Mouse (Mus musculus) adipocyte (in vitro differentiated cells): ENCODE measurements around the gene Foxs1.
A peak's percentile ranks its signal among the peaks of the same experiment; 100 is the strongest.

Experiments used
- DNase-seq: peaks from one replicate; pipeline ENCODE4 v3.0.0-alpha.2; 2016; ENCODE audit warnings: low spot score

Gene Foxs1

DNA sequence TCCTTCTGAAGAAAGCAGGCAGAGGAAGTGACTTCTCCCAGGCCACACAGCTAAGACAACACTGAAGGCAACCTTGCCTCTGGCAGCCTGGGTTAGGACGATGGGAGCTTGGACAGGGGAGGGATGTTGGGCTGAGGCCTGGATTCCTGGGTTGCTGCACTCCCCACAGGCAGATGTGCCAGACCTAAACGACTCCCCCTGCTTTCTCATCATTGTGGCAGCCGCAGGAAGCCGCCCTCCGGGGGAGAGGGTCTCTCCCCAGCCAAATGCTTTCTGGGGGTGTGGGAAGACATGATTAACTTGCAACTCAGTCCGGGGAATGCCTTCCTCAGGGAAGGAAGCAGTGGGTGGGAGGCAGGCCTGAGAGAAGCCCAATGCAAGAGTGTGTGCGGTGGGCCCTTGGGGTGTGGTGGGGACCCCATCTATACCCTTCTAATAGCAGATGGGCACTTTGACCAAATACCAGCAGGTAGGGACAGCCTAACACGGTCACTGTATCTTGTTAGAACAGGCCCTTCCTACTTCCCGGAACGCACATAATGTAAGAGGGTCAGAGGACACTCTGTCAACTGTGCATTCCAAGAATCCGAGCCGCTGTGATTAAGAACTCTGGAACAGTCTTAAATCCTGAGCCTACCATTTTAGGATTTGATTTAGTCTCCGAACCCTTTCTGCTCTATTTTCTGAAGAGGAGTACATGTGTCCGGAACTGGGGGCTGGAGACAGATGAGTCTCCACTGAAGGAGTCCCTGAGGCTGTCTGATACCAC is 4.6 kb downstream of the Foxs1 start:
- peak; percentile 81 for DNase-seq

DNA sequence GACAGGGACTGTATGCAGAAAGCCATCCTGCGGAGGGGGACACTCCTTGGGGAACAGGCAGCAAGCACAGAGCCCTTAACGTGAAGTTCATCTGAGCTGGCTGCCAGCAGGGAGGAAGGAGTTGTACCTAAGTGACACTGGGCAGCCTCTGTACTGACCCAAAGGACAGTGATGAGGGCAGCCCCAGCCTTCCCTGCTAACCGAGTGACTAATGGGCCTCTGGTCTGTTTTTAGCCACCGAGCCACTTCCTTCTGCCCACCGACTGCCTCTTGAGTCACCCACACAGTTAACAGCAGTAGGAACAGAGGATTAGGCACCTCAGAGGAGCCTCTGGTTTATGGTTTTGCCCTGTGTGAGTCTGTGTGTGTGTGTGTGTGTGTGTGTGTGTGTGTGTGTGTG is 5.6 kb downstream of the Foxs1 start:
- DNase-seq, result peak; percentile 61

DNA sequence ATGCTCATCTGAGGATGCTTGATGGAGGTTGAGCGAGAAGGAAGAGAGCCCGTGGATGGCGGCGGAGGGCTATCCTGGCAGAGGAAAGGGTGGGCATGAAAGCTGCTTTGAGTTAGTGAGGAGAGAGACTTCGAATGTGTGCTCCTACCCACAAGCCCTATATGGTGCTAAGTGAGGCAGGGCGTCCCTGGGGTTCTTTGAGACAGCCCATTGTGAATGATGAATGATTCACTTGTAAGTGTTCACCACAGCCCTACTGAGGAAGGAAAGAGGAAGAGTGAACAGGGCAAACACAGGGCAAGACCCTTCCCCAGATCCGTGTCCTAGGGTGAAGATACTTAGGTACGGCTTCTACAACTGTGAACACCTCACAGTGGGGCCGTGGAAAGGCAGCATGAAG is 6.1 kb downstream of the Foxs1 start:
- DNase-seq, result no peak

DNA sequence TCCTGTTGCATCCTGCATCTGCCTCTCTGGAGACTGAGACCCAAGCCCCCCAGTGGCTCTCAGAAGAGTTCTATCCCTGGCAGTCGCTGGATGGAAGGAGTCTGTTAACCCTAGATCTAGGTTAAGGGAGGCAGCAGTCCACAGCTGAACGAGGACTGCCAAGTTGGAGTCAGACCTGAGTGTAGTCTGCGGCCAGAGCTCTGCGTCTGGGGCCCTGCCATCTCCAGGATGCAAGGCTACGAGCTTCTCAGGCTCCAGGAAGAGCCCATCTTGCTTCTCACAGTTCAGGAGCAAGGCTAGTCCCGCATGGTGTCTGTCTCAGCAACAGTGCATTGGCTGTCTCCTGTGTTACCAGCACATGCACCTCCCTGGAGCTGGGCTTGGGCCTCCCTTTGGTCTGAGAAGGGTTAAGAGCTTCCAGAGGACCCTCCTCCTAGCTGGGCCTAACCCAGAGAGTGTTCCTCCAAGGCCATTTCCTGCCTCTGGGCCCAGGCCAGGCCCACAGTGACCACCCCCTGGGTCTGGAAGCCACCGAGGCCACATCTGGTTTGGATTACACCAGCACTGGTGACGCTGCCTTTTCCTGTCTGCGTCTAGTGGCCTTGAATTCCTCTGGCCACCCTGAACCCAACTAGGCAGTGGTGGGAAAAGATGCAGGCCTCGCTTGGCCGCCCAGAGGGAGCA is 7.7 kb downstream of the Foxs1 start:
- DNase-seq, result peak; percentile 90

DNA sequence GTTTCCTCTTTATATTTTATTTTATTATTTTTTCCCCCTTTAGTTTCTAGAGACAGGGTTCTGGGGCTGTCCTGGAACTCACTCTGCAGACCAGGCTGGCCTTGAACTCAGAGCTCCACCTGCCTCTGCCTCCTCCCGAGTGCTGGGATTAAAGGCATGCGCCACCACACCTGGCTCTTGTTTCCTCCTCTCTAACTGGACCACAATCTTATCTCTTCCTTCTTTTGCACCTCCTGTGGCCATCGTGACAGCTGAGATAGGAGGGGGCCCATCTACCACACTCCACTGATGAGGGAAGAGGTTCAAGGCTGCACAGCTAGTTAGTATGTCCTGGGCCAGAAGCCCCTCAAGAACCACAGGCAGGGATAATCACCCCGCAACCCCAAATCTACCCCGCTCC is 8.5 kb downstream of the Foxs1 start:
- no peak for DNase-seq

DNA sequence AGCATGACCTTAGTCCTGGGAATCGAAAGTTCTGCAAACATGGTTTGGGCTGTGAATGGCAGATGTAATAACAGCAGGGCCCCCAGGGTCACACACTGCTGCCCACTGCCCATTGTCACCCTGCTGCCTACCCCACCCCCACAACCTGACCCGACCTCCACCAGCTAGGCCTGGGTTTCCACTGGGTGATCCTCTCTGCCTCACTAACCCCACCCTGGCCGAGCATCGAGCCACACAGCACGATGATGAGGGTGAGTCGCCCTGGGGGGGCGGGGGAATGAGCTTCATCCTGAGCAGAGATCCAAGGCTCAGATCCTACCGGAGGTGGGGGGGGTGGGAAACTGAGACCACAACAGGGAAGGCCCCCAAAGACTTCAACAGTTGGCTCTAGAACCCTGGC is 8.9 kb downstream of the Foxs1 start:
- DNase-seq, result no peak

DNA sequence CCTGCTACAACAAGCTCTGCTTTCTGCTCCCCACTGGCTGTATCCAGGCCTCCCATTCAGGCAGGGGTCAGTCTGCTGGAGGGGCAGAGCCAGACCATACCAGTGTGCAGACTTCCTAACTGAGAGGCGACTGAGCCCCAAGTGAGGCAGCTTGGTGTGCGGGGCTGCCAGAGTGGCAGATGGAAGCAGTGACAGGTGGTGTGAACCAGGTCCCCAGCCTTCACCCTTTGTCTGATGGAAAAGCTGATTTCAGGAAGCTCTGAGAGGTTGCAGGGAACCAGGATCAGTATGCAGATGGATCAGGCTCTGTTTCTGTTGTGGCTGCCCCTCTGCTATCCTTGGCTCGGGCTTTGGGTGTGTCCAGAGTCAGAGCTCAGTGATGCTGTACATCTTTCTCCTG is 9.4 kb downstream of the Foxs1 start:
- no peak for DNase-seq

DNA sequence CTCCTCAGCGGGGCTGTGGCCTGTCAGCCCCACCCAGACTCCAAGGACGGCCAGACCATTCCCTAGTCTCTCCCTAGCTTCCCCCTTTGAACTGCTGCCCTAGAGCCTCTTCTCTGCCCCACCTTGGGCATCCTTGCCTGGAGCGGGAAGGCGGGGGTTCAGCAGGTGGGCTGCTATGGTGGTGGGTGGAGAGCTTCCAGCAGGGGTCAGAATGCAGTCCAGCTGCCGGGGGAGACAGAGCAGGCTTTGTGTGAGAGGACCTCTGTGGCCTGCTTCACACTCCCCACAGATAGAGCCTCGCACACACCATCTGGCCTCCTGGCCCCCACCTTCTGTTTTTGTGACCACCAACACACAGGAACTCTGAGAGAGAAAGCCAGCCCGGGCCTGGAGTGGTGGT is 10.6 kb downstream of the Foxs1 start:
- DNase-seq, result no peak

DNA sequence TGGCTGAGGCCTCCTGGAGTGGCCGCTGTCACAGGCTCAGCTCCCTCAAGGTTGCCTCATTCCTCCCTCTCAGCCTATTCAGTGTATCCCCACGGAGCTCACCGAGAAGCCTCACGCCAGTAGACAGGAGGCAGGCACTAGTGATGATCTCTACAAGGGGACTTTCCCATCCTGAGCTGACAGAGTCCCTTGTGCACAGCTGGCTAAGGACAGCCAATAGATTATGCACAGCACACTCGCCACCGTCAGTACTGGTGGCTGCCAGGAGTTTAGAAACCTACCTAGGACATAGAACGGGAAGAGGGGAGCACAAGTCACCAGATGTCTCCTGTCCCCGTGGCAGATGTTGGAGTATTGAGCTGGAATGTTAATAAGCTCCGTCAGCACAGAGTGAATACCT is 15.3 kb downstream of the Foxs1 start:
- no peak for DNase-seq

DNA sequence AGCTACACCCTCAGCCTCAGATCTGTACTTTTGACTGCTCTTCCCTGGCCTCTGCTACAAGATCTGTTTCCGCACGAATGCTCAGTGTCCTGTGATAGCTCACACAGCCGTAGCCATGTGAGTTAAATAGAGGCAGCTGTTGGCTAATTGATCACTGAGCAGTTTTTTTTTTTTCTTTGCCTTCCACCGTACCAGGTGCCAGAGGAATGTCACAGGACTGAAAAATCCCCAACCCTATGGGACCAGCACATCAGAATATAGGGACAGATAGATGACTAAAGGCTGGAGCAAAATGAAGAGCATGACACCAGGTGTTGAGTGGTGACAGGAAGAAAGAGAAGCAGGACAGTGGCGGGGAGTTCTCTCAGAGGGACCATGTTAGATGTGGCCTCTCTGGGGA is 16.9 kb downstream of the Foxs1 start:
- DNase-seq, result no peak

DNA sequence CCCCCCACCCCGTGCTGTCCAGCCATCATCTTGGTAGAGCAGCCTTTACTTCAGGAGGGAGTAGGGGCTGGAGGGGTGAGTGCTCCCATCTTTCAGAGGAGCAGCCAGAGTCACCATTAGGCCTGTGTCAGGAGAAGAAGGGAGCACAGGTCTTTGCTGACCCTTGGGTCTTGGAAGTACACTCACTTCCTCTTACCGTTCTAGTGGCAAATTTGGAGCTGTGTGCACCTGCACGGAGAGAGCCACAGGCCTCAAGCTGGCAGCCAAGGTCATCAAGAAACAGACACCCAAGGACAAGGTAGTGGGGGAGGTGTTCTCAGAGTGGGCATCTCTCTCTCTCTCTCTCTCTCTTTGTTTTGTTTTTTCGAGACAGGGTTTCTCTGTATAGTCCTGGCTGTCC is 17.6 kb downstream of the Foxs1 start:
- no peak for DNase-seq

DNA sequence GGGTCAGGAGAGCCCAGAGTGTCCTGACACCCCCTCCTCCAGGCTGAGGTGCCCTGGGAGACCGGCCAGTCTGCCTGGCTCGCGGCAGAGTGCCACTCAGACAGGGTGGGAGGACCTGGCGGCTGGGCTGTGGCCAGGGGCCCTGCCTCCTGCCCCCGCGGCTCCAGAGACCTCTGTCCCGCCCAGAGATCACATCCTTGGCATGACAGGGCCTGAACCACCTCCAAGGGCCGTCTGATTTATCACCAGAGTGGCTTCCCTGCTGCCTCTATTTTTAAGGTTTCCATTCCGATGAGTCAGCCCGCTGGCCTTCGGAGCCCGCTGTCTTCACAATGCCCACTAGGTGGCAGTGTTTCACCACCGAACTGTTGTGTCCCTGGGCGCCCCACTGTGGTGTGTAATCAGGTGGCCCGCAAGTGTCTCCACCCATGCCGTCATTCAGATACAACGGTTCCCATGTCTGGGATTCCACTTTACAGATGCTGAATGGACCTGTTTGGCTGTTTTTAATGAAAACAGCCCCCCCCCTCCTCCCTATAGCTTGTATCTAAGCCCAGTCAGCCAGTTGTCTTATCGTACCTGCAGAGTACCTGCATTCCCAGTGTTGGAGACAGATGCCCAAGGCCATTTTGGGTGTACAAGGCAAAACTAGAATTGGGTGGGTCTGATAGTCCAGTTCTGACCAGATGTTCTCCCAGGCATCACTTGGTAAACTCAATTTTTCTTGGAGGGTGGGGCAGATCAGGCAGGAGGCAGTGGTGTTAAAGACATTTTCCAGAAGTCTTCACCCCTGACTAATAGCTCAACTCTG is 18.5 kb downstream of the Foxs1 start:
- peak; percentile 97 for DNase-seq

DNA sequence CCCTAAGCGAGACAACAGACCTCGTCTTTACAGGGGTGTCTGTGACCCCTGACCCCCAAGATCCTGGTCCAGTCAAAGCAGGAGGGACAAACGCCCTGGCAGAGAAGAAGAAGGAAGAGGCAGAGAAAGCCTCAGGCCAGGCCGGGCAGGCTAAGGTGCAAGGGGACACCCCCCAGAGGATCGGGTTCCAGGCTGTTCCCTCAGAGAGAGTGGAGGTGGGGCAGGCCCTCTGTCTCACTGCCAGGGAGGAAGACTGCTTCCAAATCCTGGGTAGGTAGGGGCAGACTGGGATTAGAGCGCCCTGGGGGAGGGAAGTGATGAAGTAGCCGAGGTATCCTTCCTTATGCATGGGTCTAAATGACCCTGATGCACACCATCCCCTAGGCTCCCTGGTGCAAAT is 19.5 kb downstream of the Foxs1 start:
- no peak for DNase-seq

DNA sequence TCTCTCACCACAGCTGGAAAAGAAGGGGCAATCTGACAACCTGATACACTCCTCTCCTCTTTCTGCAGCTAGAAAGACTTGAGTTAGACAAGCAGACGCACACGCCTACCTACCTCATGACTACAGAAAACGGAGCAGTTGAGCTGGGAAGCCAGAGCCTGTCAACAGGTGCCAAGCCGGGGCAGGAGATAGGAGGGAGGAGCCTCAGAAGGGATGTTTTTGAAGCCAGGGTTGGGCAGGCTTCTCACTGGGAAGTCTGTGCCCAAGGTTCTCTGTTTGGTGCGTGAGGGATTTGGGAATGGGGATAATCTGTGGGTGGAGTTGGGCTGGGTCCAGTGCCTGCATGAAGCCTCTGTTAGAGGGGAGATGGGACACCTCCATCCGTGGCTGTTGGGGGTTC is 21.6 kb downstream of the Foxs1 start:
- no peak for DNase-seq

DNA sequence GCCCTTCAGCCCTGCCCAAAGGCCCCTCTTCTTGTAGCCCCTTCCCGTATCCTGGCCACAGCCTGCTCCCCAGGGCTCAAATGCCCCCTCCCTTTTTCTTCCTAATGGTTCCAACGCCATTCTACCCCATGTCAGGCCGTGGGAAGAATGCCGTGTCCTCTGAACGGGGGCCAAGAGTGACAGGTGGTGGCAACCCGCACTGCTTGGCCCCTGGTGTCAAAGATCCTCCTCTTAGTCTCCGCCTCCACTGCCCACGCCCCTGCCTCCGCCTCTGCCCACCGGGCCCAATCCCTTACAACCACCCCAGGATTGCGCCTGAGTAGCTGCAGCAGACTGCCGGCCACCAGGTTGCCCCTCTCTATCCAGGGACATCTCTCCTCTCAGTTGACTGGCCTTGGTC is 22.0 kb downstream of the Foxs1 start, which contains the start of gene Mylk2:
Gene Mylk2, plus strand, starts transcription at position 322 of the 400 bp plus-strand sequence.
- no peak for DNase-seq

DNA sequence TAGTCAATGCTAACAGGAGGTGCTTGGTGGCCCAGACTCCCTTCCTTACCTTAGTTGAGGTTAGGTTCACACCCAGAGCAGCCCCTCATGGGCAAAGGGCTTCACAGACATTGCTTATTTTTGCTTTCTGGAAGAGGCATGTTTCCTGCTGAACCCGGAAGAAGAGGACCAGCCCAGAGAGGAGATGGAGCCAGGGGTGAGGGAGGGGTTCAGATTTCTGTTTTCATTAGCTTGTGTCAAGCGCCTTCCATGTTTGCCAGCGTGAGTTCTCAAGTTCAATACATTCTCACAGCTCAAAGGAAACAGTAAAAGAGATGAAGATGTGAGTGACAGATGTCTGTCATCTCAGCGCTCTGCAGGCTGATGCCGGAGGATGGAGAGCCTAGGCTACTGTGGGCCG is 23.2 kb downstream of the Foxs1 start:
- no peak for DNase-seq

DNA sequence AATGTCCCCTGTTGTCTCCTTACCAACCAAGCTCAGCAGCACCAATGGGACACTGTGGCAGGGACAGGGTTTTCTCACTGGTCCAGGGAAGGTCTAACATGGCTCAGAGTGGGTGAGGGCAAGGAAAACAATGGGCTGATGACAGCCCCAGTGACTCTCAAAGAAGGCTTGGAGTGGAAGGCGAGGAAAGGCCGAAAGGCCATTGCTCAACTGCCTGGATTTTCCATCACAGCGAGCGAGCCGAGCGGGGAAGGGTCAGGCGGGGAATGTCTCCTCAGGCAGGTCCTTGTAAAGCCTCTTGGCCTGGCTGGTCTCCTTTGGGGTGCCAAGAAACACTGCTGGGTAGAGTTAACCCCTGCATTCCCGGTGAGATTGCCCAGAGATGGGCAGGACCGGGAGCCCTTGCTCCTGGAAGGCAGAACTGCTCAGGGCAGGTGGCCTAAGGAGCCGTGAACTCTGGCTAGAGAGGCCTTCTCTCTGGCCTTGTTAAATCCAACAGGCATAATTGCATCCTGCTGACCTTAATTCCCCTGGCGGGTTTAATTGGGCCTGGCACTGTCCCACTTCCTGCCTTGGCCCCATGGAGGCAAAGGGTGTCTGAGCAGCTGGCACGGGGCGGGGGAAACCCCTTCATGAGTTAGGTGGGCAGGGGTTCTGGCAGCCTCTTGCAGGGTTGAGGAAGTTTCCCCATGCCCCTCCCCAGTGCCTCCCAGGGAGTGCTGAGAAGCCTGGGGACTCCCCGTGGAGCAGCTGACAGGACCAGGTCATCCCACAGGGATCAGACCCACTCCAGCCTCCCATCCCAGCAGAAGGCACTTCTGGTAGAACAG is 25.7 kb downstream of the Foxs1 start:
- DNase-seq, result peak; percentile 94

DNA sequence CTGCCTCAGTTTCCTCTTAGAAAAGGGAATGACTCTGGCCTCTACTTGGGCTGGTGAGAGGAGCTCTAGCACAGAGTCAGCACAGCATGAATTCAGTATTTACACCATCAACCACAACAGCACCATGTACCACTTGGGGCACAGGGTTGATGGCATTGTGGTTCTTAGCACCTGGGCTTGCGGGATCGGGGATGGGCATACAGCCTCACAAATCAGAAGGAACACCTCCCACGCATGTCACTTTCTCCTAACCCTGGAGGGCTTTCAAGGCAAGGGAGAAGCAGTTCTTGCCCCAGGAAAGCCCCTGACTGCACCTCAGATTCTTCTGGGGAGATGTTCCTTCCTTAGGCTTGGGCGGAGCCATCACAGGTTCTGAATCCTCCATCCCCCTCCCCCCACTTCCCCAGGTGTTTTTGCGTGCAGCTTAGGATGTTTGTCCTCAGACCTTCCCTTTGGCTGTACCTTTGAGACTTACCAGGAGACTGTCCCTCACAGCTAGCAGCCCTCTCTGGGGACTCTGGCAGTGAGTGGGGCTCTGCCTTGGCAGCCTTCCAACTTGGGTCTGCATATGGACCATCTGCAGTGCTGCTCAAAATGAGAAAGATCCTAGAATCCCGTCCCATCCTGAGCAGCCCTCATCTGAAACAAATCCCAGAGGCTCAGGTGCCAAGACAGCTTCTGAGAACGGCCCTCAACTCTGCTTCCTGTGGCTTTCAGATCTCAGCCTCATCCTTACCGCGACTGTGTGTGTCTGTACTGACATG is 26.6 kb downstream of the Foxs1 start:
- no peak for DNase-seq

DNA sequence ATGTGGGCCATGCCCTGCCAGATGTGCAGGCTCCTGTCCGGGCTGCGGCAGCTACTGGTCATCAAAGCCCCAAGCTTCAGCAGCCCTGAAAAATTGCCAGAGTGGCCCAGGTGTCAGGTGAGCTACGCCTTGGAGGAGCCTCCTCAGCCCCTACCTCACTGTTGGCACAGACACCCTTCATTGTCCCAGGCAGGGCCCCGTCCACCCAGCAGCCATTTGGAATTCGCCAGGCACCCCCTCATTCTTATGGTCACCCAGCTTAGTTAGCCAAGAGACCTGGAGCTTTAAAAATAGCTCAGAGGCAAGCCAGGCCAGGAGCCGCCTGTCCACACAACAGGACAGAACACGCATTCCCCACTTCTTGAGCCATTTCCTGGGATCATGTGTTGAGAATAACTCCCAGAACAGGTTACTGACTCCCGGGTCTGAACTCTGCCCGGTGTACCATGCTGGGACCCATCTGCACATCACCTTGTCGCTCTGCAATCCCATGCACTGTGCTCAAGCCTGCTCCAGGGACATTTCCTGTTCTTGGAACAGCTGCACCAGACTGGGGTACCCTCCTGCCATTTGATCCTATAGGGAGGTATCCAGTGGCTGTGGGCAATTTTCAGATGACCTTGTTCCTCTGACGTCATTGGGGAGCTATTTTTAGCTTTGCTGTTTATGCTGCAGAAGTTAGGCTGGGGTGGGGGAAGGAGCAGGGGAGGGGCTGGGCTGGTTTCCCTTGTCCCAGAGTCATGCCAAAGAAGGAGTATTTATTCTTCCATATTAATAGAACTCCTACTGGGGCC is 27.8 kb downstream of the Foxs1 start:
- DNase-seq, result peak; percentile 89

DNA sequence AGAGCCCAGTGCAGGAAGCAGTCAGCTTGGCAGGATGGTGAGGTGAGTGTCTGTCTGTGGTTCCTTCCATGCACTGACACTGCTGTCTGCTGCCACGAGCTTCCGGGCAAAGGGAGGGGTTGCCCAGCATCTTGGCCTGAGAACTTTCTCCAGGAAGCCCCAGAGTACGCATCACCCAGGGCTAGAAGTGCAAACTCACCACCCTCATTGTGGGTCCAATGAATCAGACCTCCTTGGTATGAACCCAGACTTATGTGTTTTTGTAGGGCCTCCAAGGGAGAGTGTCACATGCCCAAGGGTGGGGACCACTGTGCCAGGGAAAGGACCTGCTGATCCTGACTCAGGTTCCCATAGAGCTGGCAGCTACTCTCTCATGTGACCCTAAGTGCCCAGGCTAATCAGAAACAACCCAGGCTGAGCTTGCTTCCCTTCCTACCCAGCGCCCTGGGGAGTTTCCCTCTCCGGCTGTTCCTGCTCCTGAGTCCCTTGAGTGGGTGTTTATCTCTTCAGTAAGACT is 28.8 kb downstream of the Foxs1 start:
- peak; percentile 84 for DNase-seq
